Mouse (Mus musculus) v-Abl transformed pro-B cells (cell line): Measurements from ENCODE around the gene Acads.
"Not testable (repeated sequence)": the region's sequence is repeated elsewhere in the genome, so short reads cannot be mapped to it uniquely, and the experiment has no call there.

Experiments
- in situ Hi-C, 2 experiments: fragments of 400-800 bp; cut with MboI; formaldehyde crosslinking; loops; one replicate each; pipeline ENCODE4 v1.15.1; 2025; ENCODE audit not compliant: unreplicated experiment in 2 of 2

Gene Acads

DNA sequence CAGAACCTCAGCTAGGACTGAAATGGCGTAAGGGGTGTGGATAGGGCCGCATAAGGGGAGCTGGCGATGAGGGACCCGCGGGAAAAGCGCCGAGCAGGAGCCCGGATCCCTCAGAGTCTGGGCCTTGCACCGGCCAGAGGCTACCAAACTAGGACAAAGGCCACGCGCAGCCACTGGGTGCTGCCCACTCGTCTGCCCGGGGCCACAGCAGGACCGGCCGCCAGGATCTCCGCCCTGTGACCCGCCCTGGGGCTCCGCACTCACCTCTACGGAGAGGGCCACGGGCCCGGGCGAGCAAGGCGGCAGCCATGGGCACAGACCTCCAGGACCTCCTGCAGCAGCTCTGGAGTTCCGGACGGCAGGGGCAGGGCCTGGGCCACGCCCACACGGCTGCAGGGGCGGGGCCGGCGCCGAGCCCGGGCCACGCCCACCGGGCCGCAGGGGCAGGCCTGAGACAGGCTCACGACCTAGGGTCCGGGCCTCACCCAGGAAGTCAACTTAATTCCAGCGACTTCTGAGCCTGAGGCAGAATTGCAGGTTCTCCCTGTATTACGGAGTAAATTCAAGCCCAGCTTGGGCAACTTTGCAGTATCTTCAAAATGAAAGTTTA is at the start of gene Acads:
Gene Acads (minus strand): TSS at position 386 of the 610 bp plus-strand sequence.
- in situ Hi-C loops: loop anchor here in 1 of 2 experiments (25.0 kb wide), 1 partner anchor 407 kb away; the partner anchor contains the start of gene Tchp

DNA sequence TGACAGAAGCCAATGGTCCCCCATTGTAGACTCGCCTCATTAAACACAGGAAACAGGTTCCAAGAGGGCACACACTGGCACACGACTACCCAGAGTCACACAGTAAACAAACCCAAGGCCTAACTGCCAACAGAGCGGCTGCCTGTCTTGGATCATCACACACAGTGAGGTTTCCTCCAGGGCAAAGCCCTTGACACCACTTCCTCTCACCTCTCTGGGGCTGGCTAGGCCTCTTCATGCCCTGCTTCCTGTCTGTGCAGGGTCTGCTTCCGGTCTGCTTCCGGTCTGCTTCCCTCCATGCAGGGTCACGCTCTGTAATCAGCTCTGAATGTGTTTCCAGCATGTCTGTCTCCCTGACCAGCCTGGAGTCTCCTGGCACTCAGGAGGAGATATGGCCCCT is 48.2 kb upstream of the Acads start:
- in situ Hi-C loops: loop anchor here in 1 of 2 experiments (5.0 kb wide), 1 partner anchor 40 kb away; no protein-coding TSS in a partner anchor

DNA sequence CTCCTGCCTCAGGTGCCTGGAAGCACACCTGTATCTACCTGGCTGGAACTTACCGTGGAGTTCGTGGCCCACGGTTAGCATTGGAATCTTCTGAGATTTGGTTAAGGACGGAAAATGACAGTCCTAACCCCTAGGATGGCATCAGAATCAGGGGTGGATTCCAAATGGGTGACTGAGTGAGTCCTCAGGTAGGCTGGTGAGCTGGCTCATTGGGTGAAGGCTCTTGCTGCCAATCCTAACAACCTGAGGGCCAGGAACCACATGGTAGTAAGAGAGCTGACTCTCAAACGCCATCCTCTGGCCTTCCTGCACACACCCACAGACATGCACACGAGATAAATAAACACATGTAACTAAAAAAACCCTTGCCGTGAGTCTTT is 47.7 kb upstream of the Acads start:
- in situ Hi-C loops: loop anchor here in 1 of 2 experiments (5.0 kb wide), 1 partner anchor 40 kb away; no protein-coding TSS in a partner anchor

DNA sequence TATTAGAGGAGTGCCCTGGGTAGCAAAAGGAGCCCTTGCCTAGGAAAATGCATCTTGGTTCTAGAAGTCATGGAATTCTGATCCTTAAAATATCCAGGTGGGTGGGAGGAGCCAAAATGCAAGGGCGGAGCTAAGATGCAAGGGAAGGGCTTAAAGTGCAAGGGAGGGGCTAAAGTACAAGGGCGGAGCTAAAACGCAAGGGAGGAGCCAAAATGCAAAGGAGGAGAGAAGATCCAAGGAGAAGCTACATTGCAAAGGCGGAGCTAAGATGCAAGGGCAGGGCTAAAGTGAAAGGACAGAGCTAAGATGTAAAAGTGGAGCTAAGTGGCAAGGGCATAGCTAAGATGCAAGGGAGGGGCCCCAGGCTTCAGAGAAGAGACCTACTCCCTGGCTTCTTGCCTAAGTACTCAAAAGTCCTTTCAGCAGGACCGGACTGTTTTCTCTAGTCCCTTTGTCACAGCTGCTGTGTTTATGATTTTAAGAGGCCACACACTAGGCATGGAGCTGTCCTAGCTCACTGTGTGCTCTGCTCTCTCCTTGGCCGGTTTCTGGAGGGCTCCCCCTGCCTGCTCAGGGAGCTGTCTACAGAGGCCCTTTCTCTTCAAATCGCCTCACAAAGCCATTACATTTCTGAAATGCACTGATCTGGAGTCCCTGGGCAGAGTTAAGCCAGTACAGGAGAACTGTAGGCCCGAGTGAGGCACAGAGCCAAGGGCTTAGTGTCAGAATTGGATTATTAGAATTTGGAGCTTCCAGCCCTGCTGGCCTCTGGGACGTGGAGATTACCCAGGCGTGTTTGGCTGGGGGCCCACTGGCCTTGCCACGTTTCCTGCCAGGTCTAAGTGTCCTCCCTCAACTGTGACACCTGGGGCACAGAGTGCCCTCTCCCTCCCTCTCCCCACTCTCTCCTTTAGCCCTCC is 47.0 kb upstream of the Acads start:
- in situ Hi-C loops: loop anchor here in 1 of 2 experiments (5.0 kb wide), 1 partner anchor 39 kb away; no protein-coding TSS in a partner anchor

DNA sequence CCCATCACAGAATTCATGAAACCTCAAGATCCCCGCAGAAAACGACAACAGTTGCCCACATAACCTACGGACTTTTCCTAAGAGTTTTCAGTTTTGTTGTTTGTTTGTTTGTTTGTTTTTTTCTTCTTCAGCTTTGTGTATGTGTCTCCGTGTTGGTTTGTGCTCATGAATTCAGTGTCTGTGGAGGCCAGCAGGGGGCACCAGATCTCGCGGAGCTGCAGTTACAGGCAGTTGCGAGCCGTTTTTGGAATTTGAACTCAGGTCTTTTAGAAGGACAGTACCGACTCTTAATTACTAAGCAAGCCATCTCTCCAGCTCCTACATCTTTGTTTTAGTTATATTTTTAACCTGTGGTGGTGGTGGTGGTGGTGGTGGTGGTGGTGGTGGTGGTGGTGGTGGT is 46.2 kb upstream of the Acads start:
- in situ Hi-C loops: loop anchor here in 1 of 2 experiments (5.0 kb wide), 1 partner anchor 38 kb away; no protein-coding TSS in a partner anchor

DNA sequence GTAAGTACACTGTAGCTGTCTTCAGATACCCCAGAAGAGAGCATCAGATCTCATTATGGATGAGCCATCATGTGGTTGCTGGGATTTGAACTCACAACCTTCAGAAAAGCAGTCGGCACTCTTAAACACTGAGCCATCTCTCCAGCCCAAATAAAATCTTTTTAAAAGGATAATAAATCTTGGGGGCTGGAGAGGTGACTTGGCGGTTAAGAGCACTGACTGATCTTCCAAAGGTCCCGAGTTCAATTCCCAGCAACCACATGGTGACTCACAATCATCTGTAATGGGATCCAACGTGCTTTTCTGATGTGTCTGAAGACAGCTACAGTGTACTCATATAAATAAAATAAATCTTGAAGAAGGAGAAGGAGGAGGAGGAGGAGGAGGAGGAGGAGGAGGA is 45.3 kb upstream of the Acads start:
- in situ Hi-C loops: not testable (repeated sequence)

DNA sequence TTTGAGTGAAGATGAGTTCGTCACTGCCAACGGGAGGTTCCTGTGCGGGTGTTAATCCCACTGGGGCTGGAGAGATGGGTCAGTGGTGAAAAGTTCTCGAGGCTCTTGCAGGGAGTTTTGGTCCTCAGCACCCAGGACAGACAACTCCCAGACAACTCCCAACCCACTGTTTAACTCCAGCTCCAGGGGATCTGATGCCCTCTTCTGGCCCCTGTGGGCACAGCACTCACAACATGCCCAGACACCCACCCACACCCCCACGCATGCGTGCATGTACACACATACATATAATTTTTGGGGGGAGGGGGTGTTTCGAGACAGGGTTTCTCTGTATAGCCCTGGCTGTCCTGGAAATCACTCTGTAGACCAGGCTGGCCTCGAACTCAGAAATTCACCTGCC is 44.4 kb upstream of the Acads start:
- in situ Hi-C loops: no loop called here

DNA sequence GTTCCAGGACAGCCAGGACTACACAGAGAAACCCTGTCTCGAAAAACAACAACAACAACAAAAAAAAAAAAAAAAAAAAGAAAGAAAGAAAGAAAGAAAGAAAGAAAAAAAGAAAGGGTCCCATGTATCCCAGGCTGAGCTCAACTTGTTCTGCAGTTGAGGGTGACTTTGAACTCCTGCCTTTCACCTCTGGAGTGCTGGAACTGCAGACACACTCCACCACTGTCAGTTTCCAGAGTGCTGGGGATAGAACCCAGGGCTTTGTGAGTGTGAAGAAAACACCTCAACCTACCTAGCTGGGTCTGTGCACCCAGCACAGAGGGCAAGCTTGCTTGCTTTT is 42.8 kb upstream of the Acads start:
- in situ Hi-C loops: not testable (repeated sequence)

DNA sequence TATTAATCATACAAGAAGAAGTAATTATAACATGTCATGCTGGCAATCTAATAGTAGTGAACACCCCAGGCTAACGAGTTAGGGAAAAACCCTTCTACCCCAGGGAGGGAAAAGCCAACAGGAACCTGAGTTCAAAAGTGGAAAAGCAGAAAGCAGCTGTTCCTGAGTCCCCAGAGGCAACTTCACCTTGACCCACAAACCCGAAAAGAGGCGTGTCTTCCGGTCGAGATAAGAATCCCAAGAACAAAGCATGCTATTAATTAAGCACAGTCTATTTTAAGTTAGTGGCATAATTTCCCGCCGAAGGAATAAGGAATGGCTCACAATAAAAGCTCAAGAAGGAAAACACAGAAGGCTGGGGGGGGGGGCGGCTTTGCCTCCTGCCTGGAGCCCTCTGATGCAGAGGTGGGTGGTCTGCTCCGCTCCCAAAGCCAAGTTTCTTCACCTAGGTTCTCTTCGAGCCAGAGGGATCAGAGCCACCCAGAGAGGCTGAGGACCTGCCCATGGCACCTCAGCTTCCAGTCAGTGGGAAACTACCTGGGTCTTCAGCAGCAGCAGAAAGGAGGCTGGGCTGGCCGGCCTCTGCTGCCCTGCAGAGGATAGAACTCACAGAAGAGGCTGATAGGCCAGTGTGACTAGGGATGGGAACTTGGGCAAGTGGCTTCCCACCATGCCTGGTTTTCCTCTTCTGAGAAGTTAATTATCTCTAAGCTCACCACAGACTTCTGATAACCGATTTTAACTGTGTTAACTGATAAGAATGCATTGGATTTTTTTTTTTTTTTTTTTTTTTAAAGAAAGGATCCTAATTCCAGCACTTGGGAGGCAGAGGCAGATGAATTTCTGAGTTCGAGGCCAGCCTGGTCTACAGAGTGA is 42.2 kb upstream of the Acads start:
- in situ Hi-C loops: no loop called here

DNA sequence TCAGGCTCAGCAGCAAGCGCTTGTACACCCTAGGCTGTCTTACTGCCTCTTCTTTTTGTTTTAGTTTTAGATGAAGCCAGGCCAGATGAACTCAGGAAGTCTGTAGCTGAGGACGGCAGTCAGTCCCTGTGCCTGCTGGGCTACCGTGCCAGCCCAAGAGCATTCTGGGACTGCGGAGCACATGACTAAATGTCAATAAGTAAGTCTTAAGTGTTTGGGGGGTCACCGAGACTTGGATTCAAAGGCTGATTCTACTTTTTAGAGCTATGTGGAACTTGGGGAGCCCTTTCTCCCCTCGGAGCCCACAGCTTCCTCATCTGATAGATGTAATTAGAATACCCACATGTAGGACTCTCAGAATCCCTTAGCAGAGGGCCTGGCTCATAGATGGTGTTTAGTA is 41.5 kb upstream of the Acads start:
- in situ Hi-C loops: no loop called here

DNA sequence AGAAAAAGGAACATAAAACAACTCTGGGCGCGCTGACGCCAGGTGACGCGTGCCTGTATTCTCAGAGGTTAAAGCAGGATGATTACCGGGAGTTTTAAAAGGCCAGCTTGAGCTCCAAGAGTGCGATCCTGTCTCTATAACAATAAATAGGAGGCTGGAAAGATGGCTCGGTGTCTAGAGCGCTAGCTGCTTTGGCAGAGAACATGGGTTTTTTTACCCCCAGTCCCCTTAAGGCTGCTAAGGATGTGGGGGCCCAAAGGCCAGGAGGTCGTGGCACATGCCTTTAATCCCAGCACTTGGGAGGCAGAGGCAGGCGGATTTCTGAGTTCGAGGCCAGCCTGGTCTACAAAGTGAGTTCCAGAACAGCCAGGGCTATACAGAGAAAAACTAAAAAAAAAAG is 40.0 kb upstream of the Acads start:
- in situ Hi-C loops: no loop called here

DNA sequence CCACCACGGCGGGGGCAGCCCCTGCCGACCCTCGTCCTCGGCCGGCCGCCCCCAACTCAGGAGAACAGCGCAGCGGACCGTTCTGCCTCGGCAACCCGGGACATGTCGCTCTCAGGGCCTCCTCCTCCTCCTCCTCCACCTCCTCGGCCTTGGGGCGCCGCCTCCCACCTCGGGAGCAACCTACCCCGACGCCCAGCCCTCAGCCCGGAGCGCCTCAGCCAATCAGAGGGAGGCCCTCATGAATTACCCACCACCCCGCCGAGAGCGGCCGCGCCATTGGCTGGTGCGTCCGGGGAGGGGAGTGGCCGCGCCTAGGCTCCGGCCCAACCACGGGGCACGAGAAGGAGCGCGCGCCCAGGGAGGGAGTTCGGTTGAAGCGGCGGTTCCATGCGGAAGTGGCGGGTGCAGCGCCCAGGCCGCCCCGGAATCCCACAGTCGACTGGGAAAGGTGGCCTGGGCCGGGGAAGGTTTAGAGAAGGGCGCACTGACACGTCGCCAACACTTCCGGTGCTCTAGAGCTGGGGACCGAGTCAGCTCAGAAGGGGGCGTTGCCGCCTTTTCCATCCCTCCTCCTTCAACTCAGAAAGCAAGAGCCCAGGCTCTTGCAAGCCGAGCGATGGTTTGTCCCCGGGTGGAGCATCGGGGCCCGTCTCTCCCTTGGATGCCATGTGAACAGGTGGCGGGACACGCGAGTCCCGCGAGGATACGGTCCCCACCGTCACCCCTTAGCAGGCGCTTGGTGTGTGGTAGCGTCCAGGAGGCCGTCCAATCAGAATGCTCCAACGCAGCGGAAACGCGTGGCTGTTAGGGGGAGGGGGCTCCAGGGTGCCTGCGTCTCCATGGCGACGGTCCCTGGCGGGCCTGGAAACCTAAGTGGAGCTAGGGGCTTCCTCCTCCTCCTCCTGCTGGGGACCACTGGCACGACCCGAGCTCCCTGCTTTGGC is 39.2 kb upstream of the Acads start, which contains the start of gene Mlec:
Gene Mlec (minus strand): TSS at position 140 of the 944 bp plus-strand sequence.
- in situ Hi-C loops: no loop called here

DNA sequence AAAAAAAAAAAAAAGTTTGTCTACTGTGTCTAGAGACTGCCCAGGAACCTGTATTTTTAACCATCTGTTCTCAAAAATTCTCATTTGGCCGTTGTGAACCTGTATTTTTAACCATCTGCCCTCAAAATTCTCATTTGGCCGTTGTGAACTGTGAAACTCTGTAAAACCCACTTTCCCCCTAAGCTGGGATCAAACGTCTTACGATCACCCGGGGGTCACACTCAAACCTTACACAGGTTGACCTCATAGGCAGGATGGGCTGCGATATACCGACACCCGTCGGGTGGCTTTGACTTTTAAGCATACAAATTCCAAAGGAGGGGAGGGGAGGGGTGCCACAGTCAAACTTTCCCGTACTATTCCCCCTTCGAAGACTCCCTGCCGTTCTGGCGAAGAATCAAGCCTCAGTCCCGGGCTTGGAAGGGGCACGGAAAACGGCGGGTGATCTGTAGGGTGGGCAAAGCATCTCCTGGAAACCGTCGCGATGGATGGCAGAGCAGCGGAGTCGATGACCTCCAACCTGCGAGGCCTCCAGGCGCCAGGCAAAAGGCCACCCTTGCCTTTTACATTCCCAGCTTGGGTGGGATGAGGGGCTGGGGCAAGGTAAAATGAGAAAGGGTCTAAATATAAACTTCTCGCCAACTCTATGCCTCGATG is 37.9 kb upstream of the Acads start:
- in situ Hi-C loops: no loop called here

DNA sequence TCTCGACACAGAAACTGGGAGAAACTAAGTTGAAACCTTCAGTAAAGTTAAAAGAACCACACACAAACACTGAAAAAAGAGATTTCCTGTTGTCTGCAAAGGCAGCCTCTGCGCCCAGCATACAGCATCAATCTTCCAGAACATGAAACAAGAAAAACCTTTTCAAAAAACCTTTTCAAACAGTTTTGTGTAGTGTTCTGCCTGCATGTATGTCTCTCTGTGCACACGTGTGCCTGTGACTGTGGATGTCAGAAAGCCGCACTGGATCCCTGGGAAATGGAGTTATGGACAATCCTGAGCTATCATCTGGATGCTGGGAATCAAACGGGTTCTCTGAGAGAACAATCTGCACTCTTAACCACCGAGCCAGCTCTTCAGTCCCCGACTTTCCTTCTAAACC is 37.3 kb upstream of the Acads start:
- in situ Hi-C loops: no loop called here

DNA sequence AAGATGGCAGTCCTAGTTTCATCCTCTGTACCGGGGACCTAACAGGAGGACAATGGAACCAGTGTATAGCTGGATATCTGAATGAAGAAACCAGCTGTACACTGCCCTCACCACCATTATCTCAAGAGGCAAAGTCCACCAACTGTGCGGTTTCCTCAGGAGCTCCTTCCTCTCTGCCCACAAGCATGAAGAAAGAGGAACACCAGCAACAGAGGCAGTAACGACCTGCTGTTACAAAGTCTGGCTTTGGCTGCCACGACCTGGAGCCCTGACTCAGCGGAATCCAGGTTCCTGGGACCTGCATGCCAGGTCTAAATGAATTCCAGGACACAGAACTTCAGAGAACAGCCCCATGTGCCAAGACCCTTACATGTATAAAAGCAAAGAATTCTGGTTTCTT is 36.7 kb upstream of the Acads start:
- in situ Hi-C loops: no loop called here

DNA sequence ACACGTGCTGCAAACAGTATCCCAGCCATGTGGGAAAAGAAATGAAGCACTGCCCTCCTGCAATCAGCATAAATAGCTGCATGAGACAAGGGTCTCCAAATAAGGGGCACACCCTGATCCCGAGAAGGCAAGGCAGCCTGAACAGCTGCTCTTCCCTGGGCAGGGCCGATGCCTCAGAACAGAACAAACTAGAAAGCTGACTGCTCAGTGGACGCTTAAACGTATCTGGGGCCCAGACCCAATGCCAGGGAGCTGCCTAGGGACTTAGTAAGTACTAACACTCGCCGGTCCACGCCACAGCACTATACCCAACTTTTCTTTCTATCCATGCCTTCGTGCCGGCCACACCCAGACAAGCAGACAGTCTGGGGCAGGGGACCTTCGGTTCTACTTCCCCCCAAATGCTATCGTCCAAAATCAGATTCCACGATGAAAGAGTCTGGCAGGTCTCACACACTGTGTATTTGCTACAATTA is 36.0 kb upstream of the Acads start:
- in situ Hi-C loops: no loop called here

DNA sequence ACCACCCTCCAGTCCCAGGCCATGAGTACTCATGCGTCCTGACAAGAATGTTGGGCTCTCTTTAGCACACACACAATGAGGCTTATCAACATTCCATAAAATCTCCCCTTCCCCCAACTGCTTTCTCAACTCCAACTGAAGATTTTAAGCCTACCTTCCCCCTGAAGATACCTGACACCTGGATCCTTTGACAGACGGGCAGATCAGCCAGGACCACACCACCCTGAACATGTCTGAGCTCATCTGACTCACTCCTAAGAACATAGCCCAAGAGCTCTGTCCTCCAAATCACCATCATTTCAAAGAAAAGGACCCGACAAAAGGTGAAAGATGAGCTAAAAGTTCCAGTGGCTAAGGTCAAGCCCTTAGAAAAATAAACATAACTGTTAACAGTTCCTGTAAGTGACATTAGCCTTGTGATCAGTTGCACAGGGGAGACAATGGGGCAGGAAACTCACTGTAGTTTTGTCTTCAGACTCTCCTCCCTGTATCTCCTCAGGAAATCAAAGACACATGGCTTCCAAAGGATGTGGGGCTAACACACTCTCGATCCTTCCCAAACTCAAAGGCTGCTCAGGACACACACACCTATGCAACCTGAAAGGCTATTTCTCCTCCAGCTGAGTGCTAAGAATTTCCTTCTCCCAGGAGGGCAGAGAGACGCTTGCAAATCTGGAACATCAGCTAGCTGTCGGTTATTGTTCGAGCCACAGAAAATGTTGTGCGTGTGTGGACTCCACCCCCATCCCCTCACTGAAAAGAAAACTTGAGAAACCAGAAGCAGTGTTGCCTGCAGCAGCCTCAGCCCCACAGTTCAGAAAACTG is 33.2 kb upstream of the Acads start:
- in situ Hi-C loops: no loop called here

DNA sequence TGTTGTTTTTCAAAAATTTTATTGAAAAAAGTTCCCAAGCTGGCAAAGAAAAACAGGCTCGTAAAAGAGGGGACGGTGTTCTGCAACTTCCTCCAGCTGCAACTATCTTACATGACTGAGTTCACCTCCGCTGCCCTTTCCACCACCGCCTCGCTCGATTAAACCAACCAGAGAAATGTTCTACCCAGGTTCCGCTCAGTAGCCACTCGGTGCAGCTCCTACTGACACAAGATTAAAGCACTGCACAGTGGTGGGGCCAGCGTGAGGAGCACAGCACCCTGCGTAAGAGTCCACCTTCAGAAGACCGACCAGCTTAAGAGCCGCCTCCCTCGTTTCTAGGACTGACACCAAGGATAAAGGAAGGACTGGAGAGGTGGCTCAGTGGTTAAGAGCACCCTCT is 32.3 kb upstream of the Acads start:
- in situ Hi-C loops: no loop called here
